Comparison of ENCODE assay signal across 7 mouse cellular contexts in genomic region chr16:18498558-18498990, GRCm38 (mm10). TPM values are rescaled to one million over a fixed set of nuclear protein-coding genes. Genes with fewer than 3 reads are reported as not detected.
A peak's percentile ranks its signal among the peaks of the same experiment; 100 is the strongest.
DNase-seq lines count a peak whose midpoint lies in the region; ATAC-seq lines count a peak whose summit lies in the region.

Gnb1l (plus strand) TSS chr16:18498713.
Rtl10 (plus strand) TSS chr16:18498901.

- peak within 1 kb of the TSS; percentile 59 for H3K4me3 ChIP-seq in embryonic facial prominence, embryonic 11.5 days (ENCODE audit: low read depth, low read length)
- H3K4me3 ChIP-seq in limb, embryonic 11.5 days (ENCODE audit: low read depth, low read length): peak within 1 kb of the TSS; percentile 64
- peak within 1 kb of the TSS; percentile 74 for H3K4me3 ChIP-seq in midbrain, embryonic 14.5 days (replicated peaks; ENCODE audit: low read depth, low read length)

- H3K27ac ChIP-seq in embryonic facial prominence, embryonic 11.5 days (replicated peaks; ENCODE audit: low read depth, low read length): peak within 1 kb of the TSS; percentile 75
- peak within 1 kb of the TSS; percentile 43 for H3K27ac ChIP-seq in limb, embryonic 11.5 days (replicated peaks; ENCODE audit: low read depth, low read length)
- peak within 1 kb of the TSS; percentile 87 for H3K27ac ChIP-seq in midbrain, embryonic 14.5 days (replicated peaks; ENCODE audit: low read depth, low read length)

- peak; percentile 98 for DNase-seq in adrenal gland, postnatal 14 days
- peak; percentile 96 for DNase-seq in embryonic facial prominence, embryonic 11.5 days (ENCODE audit: low spot score)
- peak; percentile 100 for DNase-seq in heart, adult 11 months
- DNase-seq in kidney, adult 18-20 months: peak; percentile 95
- peak; percentile 96 for DNase-seq in limb, embryonic 11.5 days (ENCODE audit: low spot score)
- peak; percentile 99 for DNase-seq in midbrain, embryonic 14.5 days
- peak; percentile 90 to 95 for DNase-seq in spleen, adult 18-20 months

- H3K36me3 ChIP-seq in embryonic facial prominence, embryonic 11.5 days (replicated peaks; ENCODE audit: control insufficient read depth, insufficient read depth, low read depth, low read length): peaks cover 4% of the 10 kb centered on the region; the same call in 1 of the 2 replicates
- H3K36me3 ChIP-seq in limb, embryonic 11.5 days (ENCODE audit: control insufficient read depth, insufficient read depth, low read length): peaks cover 13% of the 10 kb centered on the region
- H3K36me3 ChIP-seq in midbrain, embryonic 14.5 days (ENCODE audit: control insufficient read depth, insufficient read depth, low read length): peaks cover 12% of the 10 kb centered on the region; the same call in 1 of the 2 replicates

- no peaks in the 10 kb centered on the region; the same call in 1 of the 2 replicates for H3K9me3 ChIP-seq in embryonic facial prominence, embryonic 11.5 days (replicated peaks; ENCODE audit: control insufficient read depth, low read length)
- no peaks in the 10 kb centered on the region for H3K9me3 ChIP-seq in limb, embryonic 11.5 days (ENCODE audit: control insufficient read depth, low read length)
- no peaks in the 10 kb centered on the region for H3K9me3 ChIP-seq in midbrain, embryonic 14.5 days (ENCODE audit: control insufficient read depth, low read length)

- peaks cover 5% of the 10 kb centered on the region for H3K4me1 ChIP-seq in embryonic facial prominence, embryonic 11.5 days (ENCODE audit: control insufficient read depth, insufficient read depth, low read length)
- peaks cover 11% of the 10 kb centered on the region for H3K4me1 ChIP-seq in limb, embryonic 11.5 days (ENCODE audit: control insufficient read depth, insufficient read depth, low read length)
- H3K4me1 ChIP-seq in midbrain, embryonic 14.5 days (ENCODE audit: control insufficient read depth, insufficient read depth, low read length): peaks cover 17% of the 10 kb centered on the region

- H3K4me2 ChIP-seq in embryonic facial prominence, embryonic 11.5 days (ENCODE audit: low read depth, low read length): peak within 1 kb of the TSS; percentile 82
- H3K4me2 ChIP-seq in limb, embryonic 11.5 days (ENCODE audit: low read depth, severe bottlenecking): peak within 1 kb of the TSS; percentile 89
- H3K4me2 ChIP-seq in midbrain, embryonic 14.5 days (ENCODE audit: low read length): peak within 1 kb of the TSS; percentile 85

- peak within 1 kb of the TSS; percentile 88 for H3K9ac ChIP-seq in embryonic facial prominence, embryonic 11.5 days (replicated peaks; ENCODE audit: low read length)
- H3K9ac ChIP-seq in limb, embryonic 11.5 days (ENCODE audit: low read length): peak within 1 kb of the TSS; percentile 78
- peak within 1 kb of the TSS; percentile 84 for H3K9ac ChIP-seq in midbrain, embryonic 14.5 days (replicated peaks; ENCODE audit: low read length)

- H3K27me3 ChIP-seq in embryonic facial prominence, embryonic 11.5 days (ENCODE audit: control insufficient read depth, insufficient read depth, low read length): no peaks in the 10 kb centered on the region
- H3K27me3 ChIP-seq in limb, embryonic 11.5 days (ENCODE audit: control insufficient read depth, insufficient read depth, low read length): no peaks in the 10 kb centered on the region
- no peaks in the 10 kb centered on the region for H3K27me3 ChIP-seq in midbrain, embryonic 14.5 days (ENCODE audit: control insufficient read depth, insufficient read depth, low read length)

- ATAC-seq in embryonic facial prominence, embryonic 11.5 days (replicated peaks; ENCODE audit: insufficient number of reproducible peaks, low FRiP score, low TSS enrichment, low read depth): peak; percentile 99
- peak; percentile 93 for ATAC-seq in limb, embryonic 11.5 days (ENCODE audit: insufficient number of reproducible peaks, low FRiP score, low TSS enrichment, low read depth)
- ATAC-seq in midbrain, embryonic 14.5 days (ENCODE audit: low FRiP score, low TSS enrichment): peak; percentile 98

- WGBS in embryonic facial prominence, embryonic 11.5 days: under 1% methylated on average over 40 of the region's 51 CpGs
- 1% methylated on average over 51 of the region's 51 CpGs for WGBS in limb, embryonic 11.5 days
- WGBS in midbrain, embryonic 14.5 days: under 1% methylated on average over 51 of the region's 51 CpGs

RNA-seq across cellular contexts. Expression of gene Gnb1l, which starts in this region (rescaled TPM):
- 5.7 and 6.4 TPM in 2 replicates for total RNA-seq in adrenal gland, postnatal 14 days (2021)
- polyA plus RNA-seq in embryonic facial prominence, embryonic 11.5 days (2014; fragmentation: Nextera tagmentation; extraction: Ambion mirVana): 13.2 and 15.6 TPM in 2 replicates
- 17.9 and 18.6 TPM in 2 replicates for polyA plus RNA-seq in limb, embryonic 11.5 days (2014; fragmentation: Nextera tagmentation; extraction: Ambion mirVana)
- 14.8 and 15.9 TPM in 2 replicates for polyA plus RNA-seq in midbrain, embryonic 14.5 days (2014; fragmentation: Nextera tagmentation; extraction: Ambion mirVana)

RNA-seq across cellular contexts. Expression of gene Rtl10, which starts in this region (rescaled TPM):
- 4.4 and 5.8 TPM in 2 replicates for total RNA-seq in adrenal gland, postnatal 14 days (2021)
- 3.5 and 3.7 TPM in 2 replicates for polyA plus RNA-seq in embryonic facial prominence, embryonic 11.5 days (2014; fragmentation: Nextera tagmentation; extraction: Ambion mirVana)
- polyA plus RNA-seq in limb, embryonic 11.5 days (2014; fragmentation: Nextera tagmentation; extraction: Ambion mirVana): 2.5 and 2.6 TPM in 2 replicates
- 3.6 and 4.1 TPM in 2 replicates for polyA plus RNA-seq in midbrain, embryonic 14.5 days (2014; fragmentation: Nextera tagmentation; extraction: Ambion mirVana)

Comparison
In these comparisons a context has a peak if more than half of its experiments do, and no peak if none do; other contexts are left out.
1. Peak in every context shown above with its lines: DNase-seq, ATAC-seq, H3K4me3 ChIP-seq and H3K27ac ChIP-seq.